Mouse (Mus musculus): ENCODE data around the gene Tmem40. TPM values are rescaled to one million over a fixed set of nuclear protein-coding genes. Genes with fewer than 3 reads are reported as not detected.

The Tmem40 gene
- total RNA-seq, 2 experiments from 2014 or later, result 0.33 to 0.60 TPM

- intact Hi-C loops (cut with DNase I), result loop anchor here (2.0 to 5.0 kb wide), 3 partner anchors 45 to 540 kb away; partner anchors contain the start of gene Mkrn2
- no peak for DNase-seq
These were observed 10.0 kb upstream of the Tmem40 start for GRCm38 (mm10) chr6:115772201-115772600.

- DNase-seq, result no peak
- intact Hi-C loops (cut with DNase I), result loop anchor here (5.0 kb wide), 2 partner anchors 169 to 539 kb away; partner anchors contain the start of gene Mkrn2
These were observed 8.6 kb upstream of the Tmem40 start for GRCm38 (mm10) chr6:115770852-115771251.

- intact Hi-C loops (cut with DNase I), result loop anchor here (5.0 kb wide), 2 partner anchors 168 to 538 kb away; partner anchors contain the start of gene Mkrn2
- no peak for DNase-seq
These were observed 8.0 kb upstream of the Tmem40 start for GRCm38 (mm10) chr6:115770059-115770670.

GRCm38 (mm10) chr6:115768207-115768606 is 6.0 kb upstream of the Tmem40 start:
- intact Hi-C loops (cut with DNase I), result no loop called here
- no peak for DNase-seq

- no peak for DNase-seq
- intact Hi-C loops (cut with DNase I), result no loop called here
These were observed 5.1 kb upstream of the Tmem40 start for GRCm38 (mm10) chr6:115767357-115767756.

GRCm38 (mm10) chr6:115764179-115764578 is 2.0 kb upstream of the Tmem40 start:
- DNase-seq, result peak; percentile 40 to 53
- intact Hi-C loops (cut with DNase I), result no loop called here

GRCm38 (mm10) chr6:115760982-115761381 is 1.2 kb downstream of the Tmem40 start:
- intact Hi-C loops (cut with DNase I), result no loop called here
- DNase-seq, result no peak

GRCm38 (mm10) chr6:115760137-115760536 is 2.1 kb downstream of the Tmem40 start:
- no peak for DNase-seq
- intact Hi-C loops (cut with DNase I), result no loop called here

- intact Hi-C loops (cut with DNase I), result no loop called here
- DNase-seq, result no peak
These were observed 2.7 kb downstream of the Tmem40 start for GRCm38 (mm10) chr6:115759461-115759860.

GRCm38 (mm10) chr6:115758981-115759435 is 3.2 kb downstream of the Tmem40 start:
- intact Hi-C loops (cut with DNase I), result no loop called here
- DNase-seq, result no peak

- intact Hi-C loops (cut with DNase I), result no loop called here
These were observed 6.7 kb downstream of the Tmem40 start for GRCm38 (mm10) chr6:115755536-115755935.

GRCm38 (mm10) chr6:115746326-115746725 is 15.9 kb downstream of the Tmem40 start:
- intact Hi-C loops (cut with DNase I), result no loop called here
- no peak for DNase-seq

More at GRCm38 (mm10) chr6:115755536-115755935, 6.7 kb downstream of the Tmem40 start:
- no peak for DNase-seq

GRCm38 (mm10) chr6:115743569-115743968 is 18.6 kb downstream of the Tmem40 start:
- DNase-seq, result no peak
- intact Hi-C loops (cut with DNase I), result no loop called here

- intact Hi-C loops (cut with DNase I), result no loop called here
- no peak for DNase-seq
These were observed 23.2 kb downstream of the Tmem40 start for GRCm38 (mm10) chr6:115739056-115739455.

GRCm38 (mm10) chr6:115734909-115735308 is 27.3 kb downstream of the Tmem40 start:
- DNase-seq, result peak; percentile 27 to 51
- intact Hi-C loops (cut with DNase I), result no loop called here

GRCm38 (mm10) chr6:115732341-115732928 is 29.8 kb downstream of the Tmem40 start:
- intact Hi-C loops (cut with DNase I), result no loop called here
- no peak for DNase-seq

GRCm38 (mm10) chr6:115730560-115731342 is 31.5 kb downstream of the Tmem40 start:
- DNase-seq, result no peak
- intact Hi-C loops (cut with DNase I), result no loop called here

- DNase-seq, result no peak
- intact Hi-C loops (cut with DNase I), result loop anchor here (2.0 to 5.0 kb wide), 2 partner anchors 45 to 75 kb away; no protein-coding TSS in a partner anchor
These were observed 34.6 kb downstream of the Tmem40 start for GRCm38 (mm10) chr6:115727570-115727969.

GRCm38 (mm10) chr6:115727108-115727507 is 35.1 kb downstream of the Tmem40 start:
- peak; percentile 57 to 72 for DNase-seq
- intact Hi-C loops (cut with DNase I), result loop anchor here (2.0 to 5.0 kb wide), 2 partner anchors 46 to 75 kb away; no protein-coding TSS in a partner anchor

GRCm38 (mm10) chr6:115722246-115722645 is 40.0 kb downstream of the Tmem40 start:
- DNase-seq, result peak; percentile 16 to 22

More at GRCm38 (mm10) chr6:115722246-115722645, 40.0 kb downstream of the Tmem40 start:
- intact Hi-C loops (cut with DNase I), result no loop called here
